Mouse (Mus musculus): ENCODE measurements at regions not wholly inside any gene's neighbourhood (a gene's known extent, or its start where the extent isn't known, plus 50 kb on each side); places are given as distances from the start of the nearest gene placed in this dataset.

GRCm38 (mm10) chr3:57100515-57100914 lies 201.3 kb downstream of the Tm4sf1 start:
- TF ChIP-seq POLR2A (IDR thresholded peaks at IDR 0.05; ENCODE audit: borderline replicate concordance, low read depth, low read length) (no peak), CTCF (IDR thresholded peaks at IDR 0.05; ENCODE audit: low read depth, low read length) (no peak)
